Mouse (Mus musculus) layer of hippocampus, adult 2 months (tissue): ENCODE results near the gene Lama5. TPM values are rescaled to one million over a fixed set of nuclear protein-coding genes. Genes with fewer than 3 reads are reported as not detected.
A peak's percentile ranks its signal among the peaks of the same experiment; 100 is the strongest.

Source experiments
- DNase-seq, 2 experiments: peaks; one replicate each; pipeline ENCODE4 v3.0.0; 2022; ENCODE audit warnings: low spot score in 2 of 2
- H3K27ac ChIP-seq: fragments of 200-600 bp; 2 replicates; pipeline ENCODE4 v1.8.1; 2022
- H3K4me3 ChIP-seq: fragments of 200-600 bp; 2 replicates; pipeline ENCODE4 v1.8.1; 2022; ENCODE audit warnings: mild to moderate bottlenecking
- CTCF ChIP-seq: fragments of 200-600 bp; conservative IDR thresholded peaks from 2 replicates; pipeline ENCODE4 v1.8.1; 2022; ENCODE audit warnings: antibody characterized with exemption, mild to moderate bottlenecking, moderate library complexity
- total RNA-seq, 2 experiments: library from RNA; stranded (reverse); gene quantifications; 2 replicates each; pipeline ENCODE4 v1.2.3; 2021

The Lama5 gene
- total RNA-seq, 2 experiments from 2014 or later: 6.9 to 8.9 TPM

DNA sequence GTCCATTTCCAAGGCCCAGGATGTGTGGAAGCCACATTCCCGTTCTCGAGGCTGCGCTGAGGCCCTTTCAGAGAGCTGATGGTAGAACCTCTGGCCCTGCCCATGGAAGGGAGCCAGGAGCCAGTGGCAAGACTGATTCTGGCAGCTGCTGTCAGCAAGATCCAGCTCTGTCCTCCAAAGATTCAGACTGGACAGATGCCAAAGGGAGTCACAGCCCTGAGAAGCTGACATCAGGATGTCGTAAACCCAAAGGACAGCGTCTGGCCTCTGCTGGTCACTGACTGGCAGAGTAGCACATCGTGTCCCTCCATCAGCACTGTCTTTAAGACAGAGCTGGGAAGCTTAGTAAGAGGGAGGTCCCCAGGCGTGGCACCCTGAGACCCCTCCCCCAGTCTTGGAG lies 2.9 kb upstream of the Lama5 start:
- no peak for TF ChIP-seq CTCF
- Histone ChIP-seq H3K4me3 (no peak overlapping the region), H3K27ac (no peak overlapping the region)
- DNase-seq: no peak

DNA sequence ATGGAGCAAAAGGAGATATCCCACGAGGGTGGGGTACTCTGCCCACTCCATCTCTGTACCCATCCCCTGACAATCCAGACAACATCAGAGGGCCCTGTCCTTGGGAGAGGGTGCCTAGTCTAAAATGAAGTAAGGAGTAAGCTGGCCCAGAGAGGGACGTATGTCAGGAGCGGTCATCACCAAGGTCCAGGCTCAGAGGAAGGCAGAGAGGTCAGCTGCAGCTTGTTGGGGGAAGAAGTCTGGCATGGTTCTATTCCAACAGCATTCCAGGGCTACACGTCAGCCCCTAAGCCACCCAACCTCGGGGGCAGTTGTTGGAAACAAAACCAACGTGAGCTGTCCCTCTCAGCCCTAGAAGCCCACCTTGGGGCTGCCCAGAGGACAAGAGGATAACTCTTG lies 2.4 kb upstream of the Lama5 start:
- H3K4me3 ChIP-seq: no peak overlapping the region
- H3K27ac ChIP-seq: no peak overlapping the region
- DNase-seq: no peak
- TF ChIP-seq CTCF: no peak

DNA sequence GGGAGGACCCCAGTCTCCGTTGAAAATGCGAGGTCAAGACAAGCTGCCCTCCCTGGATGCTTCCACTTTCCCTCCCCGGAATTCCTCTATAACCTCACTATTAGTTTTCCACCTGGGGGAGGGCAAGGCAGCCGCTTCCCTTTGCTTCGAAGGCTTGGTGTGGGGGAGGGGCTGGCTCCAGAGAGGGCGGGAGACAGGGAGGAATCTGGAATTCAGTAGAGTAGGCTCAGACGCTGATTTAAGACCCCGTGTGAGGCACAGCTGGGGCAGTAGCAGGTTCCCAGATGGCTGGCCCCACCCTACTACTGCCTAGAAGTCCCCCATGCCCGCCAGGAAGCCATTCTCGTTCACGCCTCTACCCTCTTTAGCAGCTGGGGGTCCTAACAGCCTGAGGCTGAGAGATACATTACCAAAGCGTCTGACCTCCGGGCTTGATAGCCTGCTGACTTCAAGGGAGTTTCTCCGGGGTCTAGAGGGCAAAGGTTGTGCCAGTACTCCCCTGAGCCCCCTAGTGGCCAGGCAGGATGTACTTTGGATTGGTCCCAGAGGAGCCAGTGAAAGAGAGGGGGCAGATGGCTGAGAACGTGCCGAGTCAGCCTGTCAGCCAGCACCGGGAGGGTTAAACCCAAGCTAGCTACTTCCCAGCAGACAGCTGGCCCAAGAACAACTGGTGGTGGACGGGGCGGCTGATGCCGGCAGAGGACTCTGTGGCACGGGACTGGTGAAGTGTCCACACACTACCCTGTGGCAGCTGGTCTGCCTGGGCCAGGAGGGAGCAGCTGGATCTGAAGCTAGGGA lies 1.8 kb upstream of the Lama5 start:
- peak; percentile 82 for TF ChIP-seq CTCF
- peak in 1 of 2 experiments; percentile 33 for DNase-seq
- H3K4me3 ChIP-seq: peak overlapping the region; percentile 28; the same call in 1 of the 2 replicates
- no peak overlapping the region; the same call in 1 of the 2 replicates for H3K27ac ChIP-seq

DNA sequence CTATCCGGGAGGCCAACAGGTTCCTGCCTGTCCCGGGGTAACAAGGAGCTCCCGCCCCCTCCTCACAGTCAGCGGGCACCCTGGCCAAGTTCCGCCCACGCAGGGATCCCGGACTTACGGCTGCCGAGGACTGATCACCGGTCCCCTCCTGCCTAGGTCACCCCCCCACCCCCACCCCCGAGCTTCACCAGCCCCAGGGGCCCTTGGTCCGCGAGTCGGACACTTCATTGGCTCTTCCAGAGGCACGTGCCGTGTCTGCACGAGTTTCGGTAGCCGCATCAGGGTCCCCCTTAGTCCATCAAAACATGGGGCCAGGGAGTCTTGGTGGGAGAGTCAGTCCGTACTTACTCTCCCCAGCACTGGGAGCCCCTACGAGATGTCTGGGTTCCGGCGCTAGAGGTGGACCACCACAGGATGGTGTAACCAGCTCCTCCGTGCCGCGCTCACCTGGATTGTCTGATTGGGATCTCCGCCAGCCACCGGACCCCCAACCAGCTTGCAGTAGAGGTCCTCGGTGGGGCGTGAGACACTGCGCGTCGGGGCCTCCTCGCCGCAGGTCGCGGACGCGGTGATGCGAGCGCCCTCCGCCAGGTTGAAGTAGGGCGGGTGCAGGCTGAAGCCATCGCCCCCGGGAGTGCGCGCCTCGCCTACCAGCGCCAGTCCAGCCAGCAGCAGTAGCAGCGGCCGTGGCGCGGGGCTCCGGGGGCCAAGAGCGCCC lies 456 bp downstream of the Lama5 start:
- peak overlapping the region; percentile 80 for H3K4me3 ChIP-seq
- peak overlapping the region; percentile 61 for H3K27ac ChIP-seq
- no peak for DNase-seq
- no peak for TF ChIP-seq CTCF

DNA sequence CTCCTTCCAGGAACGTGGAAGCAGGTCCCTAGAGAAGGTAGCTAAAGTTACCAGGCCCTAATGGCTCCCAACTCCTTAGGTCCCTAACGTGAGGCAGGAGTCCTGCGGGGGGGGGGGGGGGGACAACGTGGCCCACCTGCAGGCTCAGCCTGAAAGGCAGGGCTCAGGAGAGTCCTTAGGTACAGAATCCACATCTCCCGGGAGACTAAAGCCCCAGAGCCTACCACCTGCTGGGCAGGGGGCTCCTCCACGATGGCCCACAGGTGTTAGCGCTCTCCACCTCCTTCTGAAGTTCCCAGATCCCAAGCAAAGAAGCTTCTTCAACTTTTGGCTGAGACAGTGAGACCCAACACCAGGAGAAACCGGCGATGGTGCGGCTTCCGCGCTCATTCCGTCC lies 1.0 kb downstream of the Lama5 start:
- no peak for DNase-seq
- Histone ChIP-seq H3K27ac (no peak overlapping the region), H3K4me3 (peak overlapping the region; percentile 80)
- no peak for TF ChIP-seq CTCF

DNA sequence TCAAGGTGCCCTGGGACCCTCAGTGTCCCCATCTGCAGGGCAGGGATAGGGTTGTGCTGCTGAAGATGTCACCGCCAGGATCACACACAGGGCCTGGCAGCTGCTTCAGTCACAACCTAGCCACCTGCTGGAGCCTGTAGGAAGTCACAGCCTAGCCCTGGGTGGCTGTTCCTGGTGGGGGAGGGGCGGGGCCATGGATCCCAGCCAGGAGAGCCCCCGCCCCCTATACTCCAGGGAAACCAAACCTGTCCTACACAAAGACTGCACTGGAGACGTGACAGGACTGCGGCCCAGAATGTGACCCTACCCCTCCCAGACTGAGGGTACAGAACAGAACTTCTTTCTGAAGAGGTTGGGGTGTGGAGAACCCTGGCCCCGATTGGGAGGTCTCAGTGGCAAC lies 3.4 kb downstream of the Lama5 start:
- peak; percentile 61 for TF ChIP-seq CTCF
- DNase-seq: no peak
- no peak overlapping the region for H3K4me3 ChIP-seq
- no peak overlapping the region for H3K27ac ChIP-seq

DNA sequence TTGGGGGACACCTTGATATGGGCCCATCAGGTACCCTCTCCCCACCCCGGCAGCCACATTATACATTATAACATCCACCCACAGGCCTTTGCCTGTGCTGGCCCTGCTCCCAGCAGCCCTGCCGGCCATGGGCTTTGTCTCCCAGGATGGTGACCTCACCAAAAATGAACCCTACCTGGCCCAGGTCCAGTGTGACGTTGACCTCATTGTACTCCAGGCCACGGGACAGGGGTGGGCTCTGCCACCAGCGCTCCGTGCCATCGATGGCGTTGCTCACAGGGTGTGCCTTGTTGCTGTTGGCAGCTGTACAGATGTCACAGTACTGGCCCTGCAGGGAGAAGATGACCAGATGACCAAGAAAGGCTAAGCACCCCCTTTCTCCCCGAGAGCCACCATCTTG lies 4.6 kb downstream of the Lama5 start:
- no peak overlapping the region for H3K4me3 ChIP-seq
- DNase-seq: no peak
- no peak overlapping the region for H3K27ac ChIP-seq
- no peak for TF ChIP-seq CTCF

DNA sequence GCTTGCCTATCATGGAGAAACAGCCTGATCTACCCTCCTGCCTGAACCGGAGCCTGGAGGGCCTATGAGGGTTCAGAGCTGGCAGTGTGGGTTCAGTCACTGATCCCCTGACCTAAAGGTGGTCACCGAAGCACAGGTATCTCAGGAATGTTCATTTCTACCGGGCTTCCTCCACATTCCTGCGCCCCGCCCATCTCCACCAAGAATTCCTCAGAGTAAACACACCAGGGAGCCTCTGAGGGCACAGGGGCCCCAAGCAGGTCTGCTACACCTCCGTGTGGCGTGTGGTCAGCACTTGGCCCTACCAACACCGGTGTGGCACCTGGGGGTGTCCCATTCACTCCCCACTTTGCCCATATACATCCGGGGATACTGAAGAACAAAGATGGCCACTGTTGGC lies 5.5 kb downstream of the Lama5 start:
- Histone ChIP-seq H3K27ac (no peak overlapping the region), H3K4me3 (no peak overlapping the region)
- no peak for TF ChIP-seq CTCF
- no peak for DNase-seq

DNA sequence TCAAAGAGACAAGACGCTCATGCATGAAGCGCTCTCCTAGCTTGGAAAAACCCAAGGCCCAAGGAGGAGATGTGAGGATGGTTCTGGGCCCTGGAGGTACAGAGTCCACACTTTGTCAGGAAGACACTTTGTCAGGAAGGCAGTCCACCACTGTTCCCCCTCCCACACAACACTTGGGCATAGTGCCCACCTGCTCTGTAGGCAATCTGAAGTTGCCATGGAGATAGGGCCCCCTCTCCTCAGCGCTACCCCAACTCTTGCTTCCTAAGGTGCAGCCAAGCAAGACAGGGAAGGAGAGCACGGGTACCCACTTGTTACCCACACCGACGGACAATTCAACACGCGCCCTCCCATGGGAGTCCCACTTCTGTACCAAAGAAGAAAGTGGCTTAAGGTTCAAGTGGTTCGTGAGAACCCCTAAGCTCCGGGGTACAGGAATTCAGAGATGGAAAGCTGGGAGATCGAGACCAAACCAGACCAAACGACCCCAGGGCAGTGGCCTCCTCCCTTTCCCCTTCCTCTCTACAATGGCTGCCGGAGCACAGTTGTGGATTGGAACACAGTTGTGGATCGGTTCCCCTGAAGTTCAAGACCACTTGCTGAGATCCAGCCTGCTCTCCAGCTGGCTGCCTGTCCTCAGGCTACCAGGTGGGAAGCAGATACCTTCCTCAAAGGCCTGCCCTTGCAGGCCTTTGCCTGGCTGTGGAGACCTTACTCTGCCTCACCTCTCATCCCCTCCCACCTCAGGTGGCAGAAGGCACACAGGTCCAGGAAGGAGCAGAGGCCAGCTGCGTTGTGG lies 6.3 kb downstream of the Lama5 start:
- no peak overlapping the region for H3K4me3 ChIP-seq
- no peak for DNase-seq
- H3K27ac ChIP-seq: peak overlapping the region; percentile 75
- no peak for TF ChIP-seq CTCF

DNA sequence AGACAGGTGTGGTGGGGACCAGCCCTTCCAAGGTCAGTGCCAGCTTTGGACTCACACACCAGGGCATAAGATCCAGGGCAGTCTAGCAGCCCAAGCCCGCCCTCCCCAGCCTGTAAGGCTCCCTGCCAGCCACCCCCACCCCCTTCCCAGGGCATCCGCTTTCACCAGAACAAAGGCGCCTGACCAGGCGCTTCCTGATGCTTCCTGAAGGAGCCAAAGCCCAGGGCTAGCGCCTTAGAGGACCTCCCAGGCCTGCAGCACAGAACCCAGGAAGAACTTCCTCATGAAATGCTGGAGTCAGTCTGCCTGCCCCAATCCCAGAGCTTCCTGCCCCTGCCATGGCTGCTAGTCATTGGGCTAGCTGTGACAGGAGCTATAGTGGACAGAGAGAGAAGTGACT lies 7.0 kb downstream of the Lama5 start:
- no peak overlapping the region for H3K4me3 ChIP-seq
- no peak for TF ChIP-seq CTCF
- peak overlapping the region; percentile 75 for H3K27ac ChIP-seq
- DNase-seq: no peak

DNA sequence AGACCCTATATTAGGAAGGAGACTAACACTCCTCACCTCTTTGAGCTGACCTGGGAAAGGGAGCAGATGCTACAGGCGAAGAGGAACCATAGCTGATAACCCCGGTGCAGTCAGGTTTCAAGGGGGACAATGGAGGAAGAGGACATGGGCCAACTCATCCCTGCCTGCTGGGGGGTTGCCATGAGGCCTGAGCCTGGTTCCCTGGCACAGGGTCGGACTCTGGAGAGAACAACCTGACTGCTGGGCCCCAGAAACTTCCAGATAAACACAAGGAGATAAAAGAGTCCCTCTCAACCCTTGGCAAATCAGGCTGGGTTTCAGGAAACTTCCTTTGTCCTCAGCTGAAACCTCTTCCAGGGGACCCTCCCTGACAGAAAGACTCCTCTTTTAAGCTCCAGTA lies 7.4 kb downstream of the Lama5 start:
- no peak for TF ChIP-seq CTCF
- DNase-seq: no peak
- Histone ChIP-seq H3K27ac (peak overlapping the region; percentile 62), H3K4me3 (no peak overlapping the region)

DNA sequence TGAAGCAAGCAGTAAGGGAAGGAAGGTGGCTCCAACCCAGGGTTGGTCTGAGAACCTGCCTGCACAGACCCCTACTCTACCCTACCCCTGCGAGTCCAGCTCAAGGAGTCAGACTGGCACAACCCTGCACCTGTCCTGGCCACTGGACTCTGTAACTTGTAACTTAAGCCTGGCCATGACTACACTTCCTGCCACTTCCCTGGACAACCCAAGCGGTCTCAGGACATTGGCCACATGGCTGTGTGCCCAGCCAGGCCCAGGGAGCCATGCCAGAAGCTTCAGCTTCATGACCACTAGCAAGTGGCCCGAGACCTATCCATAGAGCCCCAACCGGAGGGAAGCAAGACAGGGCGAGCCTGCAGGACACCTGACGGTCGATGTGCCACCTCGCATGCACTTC lies 8.1 kb downstream of the Lama5 start:
- TF ChIP-seq CTCF: no peak

DNA sequence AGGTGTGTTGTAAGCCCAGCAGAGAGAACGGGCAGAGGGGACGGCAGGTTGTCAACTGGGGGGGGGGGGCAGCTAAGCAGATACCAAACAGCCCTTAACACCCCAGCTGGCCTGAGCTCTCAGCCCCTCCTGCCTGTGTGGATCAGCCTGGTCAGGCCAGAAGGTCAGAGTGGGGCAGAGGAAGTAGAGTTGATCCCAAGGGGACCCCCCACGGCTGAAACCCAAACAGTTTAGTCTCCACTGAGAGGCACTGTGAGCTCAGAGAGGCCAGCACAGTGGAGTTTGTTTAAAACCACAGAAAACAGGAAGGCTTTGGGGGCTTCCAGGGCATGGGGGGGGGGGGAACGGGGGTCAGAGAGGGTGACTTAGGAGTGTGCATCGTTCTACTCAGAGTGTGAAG lies 8.7 kb downstream of the Lama5 start:
- no peak for TF ChIP-seq CTCF
- 0 out of 2 replicates have a peak overlapping the region, but pooled peaks have one; percentile 62 for H3K27ac ChIP-seq
- no peak for DNase-seq
- H3K4me3 ChIP-seq: no peak overlapping the region

More for the DNA sequence above, 8.1 kb downstream of the Lama5 start:
- no peak for DNase-seq
- Histone ChIP-seq H3K27ac (peak overlapping the region; percentile 62), H3K4me3 (no peak overlapping the region)
